In the genomic region with DNA sequence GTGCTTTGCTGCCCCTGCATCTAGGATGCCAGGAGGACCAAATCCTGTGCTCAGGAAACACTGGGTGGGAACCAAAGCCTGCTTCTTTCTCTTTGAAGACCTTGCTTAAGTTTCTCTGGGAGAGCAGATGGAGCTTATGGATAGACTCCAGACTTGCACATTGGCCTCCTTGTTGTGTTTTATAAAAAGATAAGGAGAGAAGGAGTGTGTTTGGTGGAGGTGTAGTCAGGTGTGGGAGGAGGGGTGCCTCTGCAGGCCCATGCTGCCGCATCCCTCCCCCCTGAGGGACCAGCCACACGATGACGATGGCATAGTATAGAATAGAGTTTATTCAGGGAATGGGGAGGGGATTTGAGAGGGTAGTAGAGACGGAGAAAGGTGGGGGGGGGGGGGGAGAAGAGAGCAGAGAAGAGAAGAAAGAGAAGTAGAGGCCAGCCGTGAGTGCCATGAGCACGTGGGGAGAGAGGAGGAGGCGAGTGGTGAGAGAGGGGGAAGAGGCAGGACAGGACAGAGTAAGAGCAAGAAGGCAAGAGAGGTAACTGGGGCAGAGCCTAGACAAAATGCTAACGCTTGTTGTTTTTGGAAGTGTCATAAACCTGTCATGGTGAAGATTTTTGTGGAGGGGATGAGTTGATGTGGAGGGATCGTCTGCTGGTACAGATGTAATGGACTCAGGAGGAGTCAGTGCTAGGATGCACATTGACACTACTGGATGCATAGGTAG, we compare ENCODE assay signal across 7 mouse cellular contexts. TPM values are rescaled to one million over a fixed set of nuclear protein-coding genes. Genes with fewer than 3 reads are reported as not detected.
DNase-seq lines count a peak whose midpoint lies in the region; ATAC-seq and TF ChIP-seq lines count a peak whose summit lies in the region.

No protein-coding gene starts in this region.

- no peak overlapping the region for H3K27ac ChIP-seq in lung, embryonic 15.5 days
- no peak overlapping the region for H3K27ac ChIP-seq in forebrain, embryonic 11.5 days (ENCODE audit: low read depth, low read length)
- H3K27ac ChIP-seq in limb, embryonic 11.5 days (replicated peaks; ENCODE audit: low read depth, low read length): no peak overlapping the region
- H3K27ac ChIP-seq in small intestine, adult 2 months (ENCODE audit: insufficient read depth, low read depth, low read length): no peak overlapping the region

- no peak for TF ChIP-seq CTCF in small intestine, adult 2 months (IDR thresholded peaks at IDR 0.05; ENCODE audit: extremely low read depth, insufficient read length, insufficient replicate concordance, low read depth, low read length)

- no peaks in the 10 kb centered on the region for H3K9me3 ChIP-seq in lung, embryonic 15.5 days
- H3K9me3 ChIP-seq in forebrain, embryonic 11.5 days (ENCODE audit: control insufficient read depth, low read length): no peaks in the 10 kb centered on the region
- H3K9me3 ChIP-seq in limb, embryonic 11.5 days (ENCODE audit: control insufficient read depth, low read length): no peaks in the 10 kb centered on the region

- 72% methylated on average over 9 of the region's 9 CpGs for WGBS in lung, embryonic 15.5 days
- WGBS in forebrain, embryonic 11.5 days: 85% methylated on average over 9 of the region's 9 CpGs
- WGBS in limb, embryonic 11.5 days: 80% methylated on average over 9 of the region's 9 CpGs
- 73% methylated on average over 9 of the region's 9 CpGs for WGBS in small intestine, adult 2 months

- H3K4me3 ChIP-seq in lung, embryonic 15.5 days: peak overlapping the region; percentile 94
- H3K4me3 ChIP-seq in forebrain, embryonic 11.5 days (ENCODE audit: low read depth, low read length): peak overlapping the region; percentile 88
- 0 out of 2 replicates have a peak overlapping the region, but pooled peaks have one; percentile 89 for H3K4me3 ChIP-seq in limb, embryonic 11.5 days (ENCODE audit: low read depth, low read length)
- peak overlapping the region; percentile 71 for H3K4me3 ChIP-seq in small intestine, adult 2 months (ENCODE audit: low read depth, low read length)

- TF ChIP-seq POLR2A in small intestine, adult 2 months (IDR thresholded peaks at IDR 0.05; ENCODE audit: low read depth, low read length): no peak

- no peak for ATAC-seq in lung, embryonic 15.5 days (ENCODE audit: borderline replicate concordance, extremely low read depth, low FRiP score, low TSS enrichment)
- ATAC-seq in forebrain, embryonic 11.5 days (replicated peaks; ENCODE audit: low FRiP score): no peak
- ATAC-seq in limb, embryonic 11.5 days (ENCODE audit: insufficient number of reproducible peaks, low FRiP score, low TSS enrichment, low read depth): no peak

- peak overlapping the region; percentile 84 for H3K4me2 ChIP-seq in lung, embryonic 15.5 days
- H3K4me2 ChIP-seq in forebrain, embryonic 11.5 days (ENCODE audit: low read depth, low read length, severe bottlenecking): peak overlapping the region; percentile 78
- peak overlapping the region; percentile 88 for H3K4me2 ChIP-seq in limb, embryonic 11.5 days (ENCODE audit: low read depth, severe bottlenecking)

- no peak for DNase-seq in lung, postnatal 25 days (ENCODE audit: low spot score)
- no peak for DNase-seq in forebrain, embryonic 11.5 days (ENCODE audit: low spot score)
- no peak for DNase-seq in limb, embryonic 11.5 days (ENCODE audit: low spot score)
- no peak for DNase-seq in thymus, postnatal 10 days (ENCODE audit: low spot score in 2 of 2)
- no peak for DNase-seq in thymus, adult 18-20 months

- H3K27me3 ChIP-seq in lung, embryonic 15.5 days: no peaks in the 10 kb centered on the region
- no peaks in the 10 kb centered on the region for H3K27me3 ChIP-seq in forebrain, embryonic 11.5 days (ENCODE audit: control insufficient read depth, insufficient read depth, low read length)
- no peaks in the 10 kb centered on the region for H3K27me3 ChIP-seq in limb, embryonic 11.5 days (ENCODE audit: control insufficient read depth, insufficient read depth, low read length)
- H3K27me3 ChIP-seq in small intestine, adult 2 months (ENCODE audit: control insufficient read depth, insufficient read depth, low read length): no peaks in the 10 kb centered on the region

- H3K9ac ChIP-seq in lung, embryonic 15.5 days: peak overlapping the region; percentile 97; the same call in 1 of the 2 replicates
- H3K9ac ChIP-seq in forebrain, embryonic 11.5 days (ENCODE audit: low read length): peak overlapping the region; percentile 94; the same call in 1 of the 2 replicates
- H3K9ac ChIP-seq in limb, embryonic 11.5 days (ENCODE audit: low read length): no peak overlapping the region

- H3K4me1 ChIP-seq in lung, embryonic 15.5 days: peaks cover 34% of the 10 kb centered on the region
- peaks cover 7% of the 10 kb centered on the region; the same call in 1 of the 2 replicates for H3K4me1 ChIP-seq in forebrain, embryonic 11.5 days (replicated peaks; ENCODE audit: control insufficient read depth, insufficient read depth, low read length)
- peaks cover 8% of the 10 kb centered on the region; the same call in 1 of the 2 replicates for H3K4me1 ChIP-seq in limb, embryonic 11.5 days (ENCODE audit: control insufficient read depth, insufficient read depth, low read length)
- peaks cover 13% of the 10 kb centered on the region for H3K4me1 ChIP-seq in small intestine, adult 2 months (ENCODE audit: control insufficient read depth, insufficient read depth, insufficient read length, low read length)

- peaks cover 13% of the 10 kb centered on the region for H3K36me3 ChIP-seq in lung, embryonic 15.5 days
- peaks cover 2% of the 10 kb centered on the region; the same call in 1 of the 2 replicates for H3K36me3 ChIP-seq in forebrain, embryonic 11.5 days (ENCODE audit: control insufficient read depth, insufficient read depth, low read length)
- H3K36me3 ChIP-seq in limb, embryonic 11.5 days (ENCODE audit: control insufficient read depth, insufficient read depth, low read length): peaks cover 3% of the 10 kb centered on the region; the same call in 1 of the 2 replicates
- H3K36me3 ChIP-seq in small intestine, adult 2 months (ENCODE audit: control insufficient read depth, insufficient read depth, low read length): peaks cover 14% of the 10 kb centered on the region

RNA-seq across cellular contexts. Expression of a gene that starts 0.8 kb away (rescaled TPM):
- 15.1 and 15.8 TPM in 2 replicates for polyA plus RNA-seq in lung, embryonic 15.5 days (2015; fragmentation: Nextera tagmentation; extraction: Ambion mirVana)
- polyA plus RNA-seq in forebrain, embryonic 11.5 days (2014; fragmentation: Nextera tagmentation; extraction: Ambion mirVana): 22.0 and 23.0 TPM in 2 replicates
- polyA plus RNA-seq in limb, embryonic 11.5 days (2014; fragmentation: Nextera tagmentation; extraction: Ambion mirVana): 17.9 and 22.2 TPM in 2 replicates
- 5.9 and 7.8 TPM in 2 replicates for polyA plus RNA-seq in small intestine, adult 2 months (2012; rRNA removed)

RNA-seq across cellular contexts. Expression of a gene that starts 13.5 kb away (rescaled TPM):
- 0.17 and 0.19 TPM in 2 replicates for polyA plus RNA-seq in lung, embryonic 15.5 days (2015; fragmentation: Nextera tagmentation; extraction: Ambion mirVana)
- 0.33 TPM in 2 replicates for polyA plus RNA-seq in forebrain, embryonic 11.5 days (2014; fragmentation: Nextera tagmentation; extraction: Ambion mirVana)
- polyA plus RNA-seq in limb, embryonic 11.5 days (2014; fragmentation: Nextera tagmentation; extraction: Ambion mirVana): 0.13 and 0.17 TPM in 2 replicates
- polyA plus RNA-seq in small intestine, adult 2 months (2012; rRNA removed): not detected in 2 replicates

RNA-seq across cellular contexts. Expression of a gene that starts 14.9 kb away (rescaled TPM):
- polyA plus RNA-seq in lung, embryonic 15.5 days (2015; fragmentation: Nextera tagmentation; extraction: Ambion mirVana): 177 and 178 TPM in 2 replicates
- polyA plus RNA-seq in forebrain, embryonic 11.5 days (2014; fragmentation: Nextera tagmentation; extraction: Ambion mirVana): 82.2 and 89.0 TPM in 2 replicates
- polyA plus RNA-seq in limb, embryonic 11.5 days (2014; fragmentation: Nextera tagmentation; extraction: Ambion mirVana): 80.9 and 85.7 TPM in 2 replicates
- polyA plus RNA-seq in small intestine, adult 2 months (2012; rRNA removed): 70.7 and 129 TPM in 2 replicates

RNA-seq across cellular contexts. Expression of a gene that starts 53.1 kb away (rescaled TPM):
- polyA plus RNA-seq in lung, embryonic 15.5 days (2015; fragmentation: Nextera tagmentation; extraction: Ambion mirVana): not detected in 2 replicates
- not detected in 2 replicates for polyA plus RNA-seq in forebrain, embryonic 11.5 days (2014; fragmentation: Nextera tagmentation; extraction: Ambion mirVana)
- not detected in 2 replicates for polyA plus RNA-seq in limb, embryonic 11.5 days (2014; fragmentation: Nextera tagmentation; extraction: Ambion mirVana)
- not detected in 2 replicates for polyA plus RNA-seq in small intestine, adult 2 months (2012; rRNA removed)
